Mouse (Mus musculus): ENCODE data around the gene Tbx4. TPM values are rescaled to one million over a fixed set of nuclear protein-coding genes. Genes with fewer than 3 reads are reported as not detected.

The Tbx4 gene
- polyA plus RNA-seq, 1 experiment from 2014 or later = 0.23 TPM

- WGBS = 1% methylated on average over 21 of the region's 21 CpGs
These were observed 37.2 kb upstream of the Tbx4 start for GRCm38 (mm10) chr11:85849037-85849436.

GRCm38 (mm10) chr11:85850233-85850632 is 36.0 kb upstream of the Tbx4 start, which contains the start of gene Gm11444:
Gene Gm11444 (minus strand): TSS chr11:85850333.
- WGBS = 86% methylated on average over 6 of the region's 6 CpGs
- Histone ChIP-seq H3K4me2 (replicated peaks) (peak within 1 kb of the TSS; percentile 52; the same call in 1 of the 2 replicates), H3K9ac (no peak within 1 kb of the TSS), H3K9me3 (ENCODE audit: control insufficient read depth, low read length) (no peaks in the 10 kb centered on the region), H3K27ac (no peak within 1 kb of the TSS), H3K4me3 (replicated peaks; ENCODE audit: low read length) (no peak within 1 kb of the TSS), H3K27me3 (ENCODE audit: control insufficient read depth, insufficient read depth, low read length) (peaks cover 15% of the 10 kb centered on the region), H3K36me3 (replicated peaks; ENCODE audit: control insufficient read depth, insufficient read depth) (no peaks in the 10 kb centered on the region), H3K4me1 (replicated peaks; ENCODE audit: control insufficient read depth, insufficient read depth, low read length) (no peaks in the 10 kb centered on the region)
- ATAC-seq (ENCODE audit: low FRiP score) (no peak), DNase-seq (ENCODE audit: low spot score) (no peak)

More at GRCm38 (mm10) chr11:85849037-85849436, 37.2 kb upstream of the Tbx4 start:
- Histone ChIP-seq H3K9ac (no peak overlapping the region), H3K4me1 (replicated peaks; ENCODE audit: control insufficient read depth, insufficient read depth, low read length) (peaks cover 1% of the 10 kb centered on the region; the same call in 1 of the 2 replicates), H3K4me3 (replicated peaks; ENCODE audit: low read length) (peak overlapping the region; percentile 9; the same call in 1 of the 2 replicates), H3K36me3 (replicated peaks; ENCODE audit: control insufficient read depth, insufficient read depth) (no peaks in the 10 kb centered on the region), H3K4me2 (replicated peaks) (peak overlapping the region; percentile 52), H3K27ac (no peak overlapping the region), H3K27me3 (ENCODE audit: control insufficient read depth, insufficient read depth, low read length) (peaks cover 24% of the 10 kb centered on the region), H3K9me3 (ENCODE audit: control insufficient read depth, low read length) (no peaks in the 10 kb centered on the region)
- peak; percentile 79; the same call in 1 of the 2 replicates for ATAC-seq (ENCODE audit: low FRiP score)
- peak; percentile 88 for DNase-seq (ENCODE audit: low spot score)

- DNase-seq (ENCODE audit: low spot score) = no peak
- Histone ChIP-seq H3K27ac (no peak overlapping the region), H3K36me3 (replicated peaks; ENCODE audit: control insufficient read depth, insufficient read depth) (no peaks in the 10 kb centered on the region), H3K27me3 (ENCODE audit: control insufficient read depth, insufficient read depth, low read length) (peaks cover 13% of the 10 kb centered on the region), H3K4me2 (replicated peaks) (no peak overlapping the region), H3K9me3 (ENCODE audit: control insufficient read depth, low read length) (no peaks in the 10 kb centered on the region), H3K9ac (no peak overlapping the region), H3K4me3 (replicated peaks; ENCODE audit: low read length) (no peak overlapping the region), H3K4me1 (replicated peaks; ENCODE audit: control insufficient read depth, insufficient read depth, low read length) (no peaks in the 10 kb centered on the region)
- no peak for ATAC-seq (ENCODE audit: low FRiP score)
- WGBS = 35% methylated on average over 6 of the region's 6 CpGs
These were observed 35.5 kb upstream of the Tbx4 start for GRCm38 (mm10) chr11:85850758-85851157.

- Histone ChIP-seq H3K27me3 (ENCODE audit: control insufficient read depth, insufficient read depth, low read length) (no peaks in the 10 kb centered on the region), H3K27ac (no peak overlapping the region), H3K9ac (no peak overlapping the region), H3K4me3 (replicated peaks; ENCODE audit: low read length) (no peak overlapping the region), H3K36me3 (replicated peaks; ENCODE audit: control insufficient read depth, insufficient read depth) (no peaks in the 10 kb centered on the region), H3K4me1 (replicated peaks; ENCODE audit: control insufficient read depth, insufficient read depth, low read length) (no peaks in the 10 kb centered on the region), H3K9me3 (ENCODE audit: control insufficient read depth, low read length) (no peaks in the 10 kb centered on the region), H3K4me2 (replicated peaks) (no peak overlapping the region)
- ATAC-seq (ENCODE audit: low FRiP score) (no peak), DNase-seq (ENCODE audit: low spot score) (no peak)
- WGBS = 5% methylated on average over 6 of the region's 6 CpGs
These were observed 28.1 kb upstream of the Tbx4 start for GRCm38 (mm10) chr11:85857997-85858698.

GRCm38 (mm10) chr11:85864363-85864762 is 21.9 kb upstream of the Tbx4 start:
- Histone ChIP-seq H3K4me2 (replicated peaks) (no peak overlapping the region), H3K4me3 (replicated peaks; ENCODE audit: low read length) (no peak overlapping the region), H3K9me3 (ENCODE audit: control insufficient read depth, low read length) (no peaks in the 10 kb centered on the region), H3K27ac (no peak overlapping the region), H3K4me1 (replicated peaks; ENCODE audit: control insufficient read depth, insufficient read depth, low read length) (no peaks in the 10 kb centered on the region), H3K9ac (no peak overlapping the region), H3K36me3 (replicated peaks; ENCODE audit: control insufficient read depth, insufficient read depth) (no peaks in the 10 kb centered on the region), H3K27me3 (ENCODE audit: control insufficient read depth, insufficient read depth, low read length) (no peaks in the 10 kb centered on the region)
- DNase-seq (ENCODE audit: low spot score) (no peak), ATAC-seq (ENCODE audit: low FRiP score) (no peak)
- WGBS = 37% methylated on average over 7 of the region's 7 CpGs

GRCm38 (mm10) chr11:85876059-85876788 is 10.0 kb upstream of the Tbx4 start:
- DNase-seq (ENCODE audit: low spot score) (no peak), ATAC-seq (ENCODE audit: low FRiP score) (no peak)
- H3K36me3 ChIP-seq (replicated peaks; ENCODE audit: control insufficient read depth, insufficient read depth) = no peaks in the 10 kb centered on the region
- H3K27ac ChIP-seq = no peak overlapping the region
- no peak overlapping the region for H3K9ac ChIP-seq
- H3K4me1 ChIP-seq (replicated peaks; ENCODE audit: control insufficient read depth, insufficient read depth, low read length) = no peaks in the 10 kb centered on the region
- H3K27me3 ChIP-seq (ENCODE audit: control insufficient read depth, insufficient read depth, low read length) = no peaks in the 10 kb centered on the region
- WGBS = 64% methylated on average over 24 of the region's 24 CpGs
- H3K4me2 ChIP-seq (replicated peaks) = no peak overlapping the region
- no peak overlapping the region for H3K4me3 ChIP-seq (replicated peaks; ENCODE audit: low read length)
- H3K9me3 ChIP-seq (ENCODE audit: control insufficient read depth, low read length) = no peaks in the 10 kb centered on the region

GRCm38 (mm10) chr11:85884498-85884897 is 1.7 kb upstream of the Tbx4 start:
- Histone ChIP-seq H3K4me3 (replicated peaks; ENCODE audit: low read length) (no peak overlapping the region), H3K9ac (no peak overlapping the region), H3K36me3 (replicated peaks; ENCODE audit: control insufficient read depth, insufficient read depth) (no peaks in the 10 kb centered on the region), H3K4me2 (replicated peaks) (no peak overlapping the region), H3K4me1 (replicated peaks; ENCODE audit: control insufficient read depth, insufficient read depth, low read length) (no peaks in the 10 kb centered on the region), H3K27ac (no peak overlapping the region), H3K27me3 (ENCODE audit: control insufficient read depth, insufficient read depth, low read length) (peaks cover 65% of the 10 kb centered on the region), H3K9me3 (ENCODE audit: control insufficient read depth, low read length) (no peaks in the 10 kb centered on the region)
- ATAC-seq (ENCODE audit: low FRiP score) (no peak), DNase-seq (ENCODE audit: low spot score) (no peak)
- 48% methylated on average over 4 of the region's 4 CpGs for WGBS

GRCm38 (mm10) chr11:85886429-85886785 is 185 bp downstream of the Tbx4 start:
- H3K27me3 ChIP-seq (ENCODE audit: control insufficient read depth, insufficient read depth, low read length) = peaks cover 82% of the 10 kb centered on the region
- H3K4me2 ChIP-seq (replicated peaks) = no peak overlapping the region
- 2% methylated on average over 22 of the region's 22 CpGs for whole genome bisulfite sequencing
- H3K36me3 ChIP-seq (replicated peaks; ENCODE audit: control insufficient read depth, insufficient read depth) = no peaks in the 10 kb centered on the region
- H3K4me1 ChIP-seq (replicated peaks; ENCODE audit: control insufficient read depth, insufficient read depth, low read length) = no peaks in the 10 kb centered on the region
- H3K27ac ChIP-seq = no peak overlapping the region
- H3K9ac ChIP-seq = no peak overlapping the region
- no peak for DNase-seq (ENCODE audit: low spot score)
- ATAC-seq (ENCODE audit: low FRiP score) = no peak
- H3K4me3 ChIP-seq (replicated peaks; ENCODE audit: low read length) = no peak overlapping the region
- no peaks in the 10 kb centered on the region for H3K9me3 ChIP-seq (ENCODE audit: control insufficient read depth, low read length)

- Histone ChIP-seq H3K4me2 (replicated peaks) (no peak overlapping the region), H3K4me1 (replicated peaks; ENCODE audit: control insufficient read depth, insufficient read depth, low read length) (no peaks in the 10 kb centered on the region), H3K27ac (no peak overlapping the region), H3K27me3 (ENCODE audit: control insufficient read depth, insufficient read depth, low read length) (peaks cover 91% of the 10 kb centered on the region), H3K36me3 (replicated peaks; ENCODE audit: control insufficient read depth, insufficient read depth) (no peaks in the 10 kb centered on the region), H3K9ac (no peak overlapping the region), H3K9me3 (ENCODE audit: control insufficient read depth, low read length) (no peaks in the 10 kb centered on the region), H3K4me3 (replicated peaks; ENCODE audit: low read length) (no peak overlapping the region)
- DNase-seq (ENCODE audit: low spot score) (no peak), ATAC-seq (ENCODE audit: low FRiP score) (no peak)
- WGBS = 22% methylated on average over 6 of the region's 6 CpGs
These were observed 1.1 kb downstream of the Tbx4 start for GRCm38 (mm10) chr11:85887273-85887672.
